9 mouse cellular contexts compared by ENCODE assay signal in the genomic region with DNA sequence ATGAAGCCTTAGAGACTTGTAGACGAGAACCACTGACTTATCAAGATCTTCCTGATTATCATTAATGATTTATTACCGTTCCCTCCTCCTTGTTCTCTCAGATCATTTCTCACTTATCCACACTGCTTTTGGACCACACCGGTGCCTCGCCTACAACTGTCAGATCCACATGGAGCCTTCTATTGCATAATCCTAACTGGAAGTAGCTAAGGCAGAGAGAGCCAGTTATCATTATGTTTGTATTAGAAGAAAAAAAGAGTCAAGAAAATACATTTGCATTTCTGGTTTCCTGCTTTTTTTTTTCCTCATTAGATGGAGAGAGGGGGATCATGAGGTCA.
DNase-seq lines count a peak whose midpoint lies in the region; ATAC-seq and TF ChIP-seq lines count a peak whose summit lies in the region.
"Had no signal": no experiment of that assay in that cellular context is flagged by ENCODE, and none has a peak within 500 bp of the region (broad histone marks: within the 10 kb centered on the region; RNA-seq: fewer than 3 reads in every experiment).

No protein-coding gene starts in this region.

- H3K27ac ChIP-seq in midbrain, embryonic 11.5 days (ENCODE audit: low read depth, low read length), result no peak overlapping the region
- no peak overlapping the region for H3K27ac ChIP-seq in midbrain, embryonic 10.5 days (replicated peaks)
- H3K27ac ChIP-seq in limb, embryonic 14.5 days (replicated peaks; ENCODE audit: low read depth, low read length), result no peak overlapping the region
- H3K27ac ChIP-seq in stomach, postnatal 0 days (replicated peaks), result no peak overlapping the region

- H3K36me3 ChIP-seq in midbrain, embryonic 11.5 days (ENCODE audit: control insufficient read depth, insufficient read depth, low read length), result no peaks in the 10 kb centered on the region
- H3K36me3 ChIP-seq in midbrain, embryonic 10.5 days, result no peaks in the 10 kb centered on the region
- H3K36me3 ChIP-seq in limb, embryonic 14.5 days (ENCODE audit: control insufficient read depth, insufficient read depth, low read length), result no peaks in the 10 kb centered on the region
- no peaks in the 10 kb centered on the region for H3K36me3 ChIP-seq in stomach, postnatal 0 days (ENCODE audit: control insufficient read depth, insufficient read depth, low read length)
- H3K36me3 ChIP-seq: heart, embryonic 12.5 days had no signal

- no peaks in the 10 kb centered on the region for H3K4me1 ChIP-seq in midbrain, embryonic 11.5 days (ENCODE audit: control insufficient read depth, insufficient read depth, low read length)
- peaks cover 4% of the 10 kb centered on the region for H3K4me1 ChIP-seq in midbrain, embryonic 10.5 days
- H3K4me1 ChIP-seq in limb, embryonic 14.5 days (ENCODE audit: control insufficient read depth, insufficient read depth, low read length), result no peaks in the 10 kb centered on the region
- H3K4me1 ChIP-seq in stomach, postnatal 0 days (replicated peaks; ENCODE audit: control insufficient read depth, insufficient read depth), result no peaks in the 10 kb centered on the region
- H3K4me1 ChIP-seq: heart, embryonic 12.5 days had no signal

- H3K9me3 ChIP-seq in midbrain, embryonic 11.5 days (ENCODE audit: control insufficient read depth, low read length), result no peaks in the 10 kb centered on the region
- H3K9me3 ChIP-seq in midbrain, embryonic 10.5 days (replicated peaks), result no peaks in the 10 kb centered on the region
- H3K9me3 ChIP-seq in limb, embryonic 14.5 days (ENCODE audit: control insufficient read depth, low read length), result no peaks in the 10 kb centered on the region
- no peaks in the 10 kb centered on the region for H3K9me3 ChIP-seq in stomach, postnatal 0 days (ENCODE audit: control insufficient read depth, low read length)
- H3K9me3 ChIP-seq: heart, embryonic 12.5 days had no signal

- TF ChIP-seq POLR2A in limb, embryonic 14.5 days (IDR thresholded peaks at IDR 0.05; ENCODE audit: borderline replicate concordance, extremely low read depth, insufficient read depth, insufficient read length), result no peak

- WGBS in midbrain, embryonic 11.5 days, result 73% methylated on average over 4 of the region's 4 CpGs
- 77% methylated on average over 4 of the region's 4 CpGs for WGBS in midbrain, embryonic 10.5 days
- 46% methylated on average over 4 of the region's 4 CpGs for WGBS in limb, embryonic 14.5 days
- 23% methylated on average over 4 of the region's 4 CpGs for WGBS in stomach, postnatal 0 days

- TF ChIP-seq EP300 in stomach, postnatal 0 days (optimal IDR thresholded peaks at IDR 0.05), result no peak

- ATAC-seq in frontal cortex, adult (ENCODE audit: low TSS enrichment), result peak; percentile 56
- ATAC-seq in midbrain, embryonic 11.5 days (ENCODE audit: low FRiP score), result peak; percentile 6; the same call in 1 of the 2 replicates
- ATAC-seq in limb, embryonic 14.5 days (ENCODE audit: low FRiP score, low read depth), result peak; percentile 16; the same call in 1 of the 2 replicates
- ATAC-seq in stomach, postnatal 0 days (ENCODE audit: low FRiP score, low TSS enrichment), result peak; percentile 8; the same call in 1 of the 2 replicates

- H3K4me3 ChIP-seq in midbrain, embryonic 11.5 days (ENCODE audit: low read depth, low read length), result no peak overlapping the region
- H3K4me3 ChIP-seq in midbrain, embryonic 10.5 days, result no peak overlapping the region
- H3K4me3 ChIP-seq in limb, embryonic 14.5 days (replicated peaks; ENCODE audit: low read length), result no peak overlapping the region
- H3K4me3 ChIP-seq in stomach, postnatal 0 days (ENCODE audit: low read depth, low read length), result no peak overlapping the region

- H3K27me3 ChIP-seq in midbrain, embryonic 11.5 days (ENCODE audit: control insufficient read depth, insufficient read depth, low read length), result no peaks in the 10 kb centered on the region; the same call in 1 of the 2 replicates
- H3K27me3 ChIP-seq in midbrain, embryonic 10.5 days (ENCODE audit: low read depth, poor library complexity, severe bottlenecking), result peaks cover 22% of the 10 kb centered on the region; the same call in 1 of the 2 replicates
- no peaks in the 10 kb centered on the region for H3K27me3 ChIP-seq in limb, embryonic 14.5 days (ENCODE audit: control insufficient read depth, insufficient read depth, low read length)
- H3K27me3 ChIP-seq in stomach, postnatal 0 days (ENCODE audit: control insufficient read depth, insufficient read depth, low read length), result no peaks in the 10 kb centered on the region
- H3K27me3 ChIP-seq: heart, embryonic 12.5 days had no signal

- H3K4me2 ChIP-seq in midbrain, embryonic 11.5 days, result no peak overlapping the region
- H3K4me2 ChIP-seq in limb, embryonic 14.5 days (replicated peaks; ENCODE audit: low read depth, low read length, severe bottlenecking), result no peak overlapping the region
- no peak overlapping the region for H3K4me2 ChIP-seq in stomach, postnatal 0 days (replicated peaks; ENCODE audit: low read depth)

- no peak for TF ChIP-seq CTCF in stomach, postnatal 0 days (IDR thresholded peaks at IDR 0.05; ENCODE audit: low read depth)

- H3K9ac ChIP-seq in midbrain, embryonic 11.5 days (ENCODE audit: low read length), result no peak overlapping the region
- no peak overlapping the region for H3K9ac ChIP-seq in limb, embryonic 14.5 days (ENCODE audit: low read depth, low read length, severe bottlenecking)
- no peak overlapping the region for H3K9ac ChIP-seq in stomach, postnatal 0 days (ENCODE audit: low read length)
- H3K9ac ChIP-seq: heart, embryonic 12.5 days had no signal

- no peak for DNase-seq in frontal cortex, postnatal 10 days (ENCODE audit: low spot score in 2 of 2)
- no peak for DNase-seq in midbrain, embryonic 11.5 days (ENCODE audit: low spot score, missing footprints)
- DNase-seq in midbrain, embryonic 10.5 days (ENCODE audit: low spot score), result no peak
- DNase-seq in limb, embryonic 14.5 days (ENCODE audit: low spot score), result no peak
- DNase-seq in stomach, postnatal 0 days (ENCODE audit: low spot score), result no peak
- DNase-seq in cerebellum, postnatal 10 days, result no peak
- DNase-seq in urinary bladder, postnatal 14 days (ENCODE audit: low spot score), result no peak

Comparison
In these comparisons a context has a peak if more than half of its experiments do, and no peak if none do; other contexts are left out.
1. ATAC-seq: peak in every context shown above with its lines; median percentile 56 in frontal cortex, adult; 16 in limb, embryonic 14.5 days; 8 in stomach, postnatal 0 days; 6 in midbrain, embryonic 11.5 days.